Mouse (Mus musculus) embryo, embryonic 11.5 days (tissue): ENCODE measurements at regions not wholly inside any gene's neighbourhood (a gene's known extent, or its start where the extent isn't known, plus 50 kb on each side); places are given as distances from the start of the nearest gene placed in this dataset.

Experiments
- DNase-seq: peaks from one replicate; pipeline ENCODE4 v3.0.0-alpha.2; 2012; ENCODE audit warnings: low read depth, low spot score

DNA sequence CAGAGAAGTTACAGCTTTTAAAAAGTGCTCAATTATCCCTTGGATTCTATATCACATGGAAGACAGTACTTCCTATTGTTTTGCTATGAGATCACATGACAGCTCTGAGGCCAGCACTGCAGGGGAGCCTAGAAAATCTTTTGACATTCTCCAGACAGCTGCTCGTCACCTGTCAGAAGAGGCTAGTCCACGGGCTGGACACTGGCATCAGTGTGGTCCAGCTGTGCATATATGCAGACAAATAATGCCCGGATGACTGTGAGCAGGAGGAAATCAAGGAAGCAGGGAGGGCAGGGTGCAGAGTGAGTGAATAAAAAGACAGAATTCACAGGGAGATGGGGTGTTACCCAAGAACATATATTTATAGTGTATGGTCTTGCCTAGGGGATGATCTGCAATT is 270.4 kb downstream of the Rnf144a start:
- no peak for DNase-seq

DNA sequence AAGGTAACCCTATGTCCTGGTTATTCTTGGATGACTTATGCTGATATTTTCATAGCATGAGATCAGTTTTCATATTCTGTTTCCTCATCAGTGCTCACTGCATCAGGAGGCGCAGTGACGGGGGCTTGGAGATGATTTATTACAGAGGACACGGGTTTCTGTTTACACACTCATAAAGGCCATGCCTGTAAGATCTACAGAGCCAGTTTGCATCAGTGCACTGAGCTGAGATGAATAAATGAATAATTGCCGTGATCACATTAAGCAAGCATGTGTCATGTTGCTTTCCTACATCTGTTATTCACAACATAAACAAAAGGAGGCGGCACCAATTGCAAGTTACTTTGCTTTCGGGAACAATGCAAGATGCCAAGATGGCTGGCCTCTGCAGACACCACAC is 271.6 kb downstream of the Rnf144a start:
- DNase-seq = no peak

- no peak for DNase-seq
Measured at GRCm38 (mm10) chr12:26130811-26131210, 284.2 kb downstream of the Rnf144a start.

DNA sequence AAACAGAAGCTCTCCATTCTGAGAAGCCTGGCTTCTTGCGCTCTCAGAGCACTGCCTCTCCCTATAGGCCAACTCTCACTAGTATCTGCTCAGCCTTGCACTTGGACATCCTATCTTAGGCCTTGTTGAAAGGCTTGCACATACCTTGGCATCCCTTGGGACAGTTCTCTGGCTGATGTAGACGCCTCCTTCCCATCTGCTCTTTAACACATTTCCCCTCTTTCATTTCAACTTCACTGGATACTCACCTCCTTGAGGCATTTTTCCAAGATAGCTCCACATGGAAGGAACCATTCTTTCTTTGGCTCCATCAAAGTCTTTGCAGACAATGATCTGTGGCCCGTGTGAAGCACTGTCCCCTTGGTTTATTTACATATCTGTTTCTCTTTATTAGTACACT is 285.0 kb downstream of the Rnf144a start:
- DNase-seq = no peak

- DNase-seq = no peak
Measured at GRCm38 (mm10) chr12:26129511-26129910, 285.5 kb downstream of the Rnf144a start.

GRCm38 (mm10) chr12:26128851-26129250 is 286.2 kb downstream of the Rnf144a start:
- DNase-seq = no peak

GRCm38 (mm10) chr12:26126260-26126659 is 288.8 kb downstream of the Rnf144a start:
- no peak for DNase-seq

GRCm38 (mm10) chr12:26124211-26124610 is 290.8 kb downstream of the Rnf144a start:
- DNase-seq = no peak

DNA sequence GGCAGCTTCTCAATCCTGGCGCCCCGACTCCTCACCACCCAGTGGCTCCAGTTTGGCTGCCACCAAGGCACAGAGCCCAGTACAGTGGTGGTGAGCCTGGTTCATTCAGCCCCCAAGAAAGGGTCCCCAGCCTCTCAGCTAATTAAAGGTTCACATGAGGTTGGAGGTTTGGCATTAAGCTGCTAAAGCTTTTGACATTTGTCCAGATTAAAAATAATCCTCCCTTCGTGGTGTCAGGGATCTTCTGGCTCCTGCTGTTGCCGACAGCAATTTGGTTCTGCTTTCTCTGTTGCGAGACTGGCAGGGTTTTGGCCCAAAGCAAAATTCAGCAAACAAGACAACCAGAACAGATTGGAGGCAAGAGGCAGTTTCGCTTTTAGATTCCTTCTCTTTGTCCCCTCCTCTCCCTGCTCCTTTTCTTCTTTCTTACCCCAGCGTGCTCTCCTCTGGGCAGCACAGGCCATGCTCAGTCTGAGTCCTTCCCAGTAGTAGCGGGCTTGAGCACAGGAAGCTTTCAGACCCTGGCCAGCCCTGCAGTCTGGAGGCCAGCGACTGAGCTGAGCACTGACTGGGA is 299.6 kb downstream of the Rnf144a start:
- no peak for DNase-seq

DNA sequence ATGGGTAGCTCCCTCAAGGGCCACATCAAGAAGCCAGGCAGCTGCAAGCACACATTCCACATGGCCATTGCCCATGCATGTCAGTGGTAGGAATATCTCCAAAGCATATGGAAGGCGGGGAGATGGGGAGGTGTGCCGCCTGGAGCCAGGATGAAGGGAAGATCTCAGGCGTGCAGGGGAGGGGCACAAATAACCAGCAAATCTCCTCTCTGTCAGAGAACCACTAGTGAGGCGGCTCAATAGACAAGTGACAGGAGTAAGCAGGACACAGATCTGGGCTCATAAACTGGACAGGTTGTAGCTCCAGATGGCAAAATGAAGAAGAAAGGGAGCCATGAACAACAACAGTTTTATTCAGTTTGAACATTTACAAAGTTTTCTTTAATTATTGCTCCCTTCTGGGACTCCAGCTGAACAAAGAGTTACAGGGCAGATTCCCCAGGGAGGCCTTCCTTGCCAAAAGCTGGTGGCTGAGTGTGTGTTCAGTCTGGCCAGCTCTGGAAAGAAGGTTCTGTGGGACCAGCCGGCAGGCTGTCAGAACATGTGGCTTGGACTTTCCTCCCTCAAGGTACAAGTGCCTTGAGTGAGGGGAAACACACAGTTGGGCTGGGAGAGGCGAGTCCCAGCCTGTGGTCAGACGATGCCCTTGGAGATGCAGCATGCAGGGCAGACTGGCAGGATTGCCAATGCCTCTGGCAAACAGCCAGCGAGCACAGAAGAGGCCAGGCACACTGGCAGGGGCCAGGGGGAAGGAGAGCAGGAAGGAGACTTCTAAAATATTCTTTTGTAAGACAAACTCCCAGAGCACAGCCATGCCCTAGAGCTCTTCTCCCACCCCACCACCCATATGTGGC is 302.7 kb downstream of the Rnf144a start:
- no peak for DNase-seq

DNA sequence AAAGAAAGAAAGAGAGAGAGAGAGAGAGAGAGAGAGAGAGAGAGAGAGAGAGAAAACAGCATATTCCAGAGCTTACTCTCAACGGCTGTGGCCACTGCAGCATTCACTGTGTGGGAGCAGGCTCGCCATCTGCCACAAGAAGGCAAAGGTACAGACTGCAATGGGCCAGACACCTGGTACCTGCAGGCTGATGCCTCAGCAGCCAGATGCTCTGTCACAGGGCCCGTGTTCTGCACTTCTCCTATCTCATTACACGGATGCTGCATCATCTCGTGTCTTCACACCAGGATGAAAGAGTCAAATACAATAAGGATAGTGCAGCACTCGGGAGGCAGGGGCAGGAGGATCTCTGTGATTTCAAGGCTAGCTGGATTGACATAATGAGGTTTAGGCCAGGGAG is 305.2 kb downstream of the Rnf144a start:
- DNase-seq = no peak

DNA sequence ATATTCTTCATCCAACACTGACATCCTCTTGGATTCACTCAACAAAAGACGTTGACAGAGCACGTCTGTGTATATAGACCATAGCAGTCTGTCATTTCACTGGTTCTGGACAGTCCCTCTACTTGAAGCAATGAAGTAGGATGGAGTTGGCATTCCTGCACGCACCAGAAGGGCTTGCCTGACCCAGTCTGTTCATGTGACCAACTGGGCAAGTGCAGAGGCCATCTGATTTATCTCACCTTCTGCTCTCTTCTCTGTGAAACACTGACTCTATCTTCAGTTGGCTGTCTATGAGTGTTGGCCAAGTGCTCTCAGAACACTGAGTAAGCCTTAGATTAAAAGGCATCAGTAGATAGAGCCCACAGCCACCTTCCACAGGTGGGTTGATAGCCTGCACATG is 310.7 kb downstream of the Rnf144a start:
- no peak for DNase-seq

DNA sequence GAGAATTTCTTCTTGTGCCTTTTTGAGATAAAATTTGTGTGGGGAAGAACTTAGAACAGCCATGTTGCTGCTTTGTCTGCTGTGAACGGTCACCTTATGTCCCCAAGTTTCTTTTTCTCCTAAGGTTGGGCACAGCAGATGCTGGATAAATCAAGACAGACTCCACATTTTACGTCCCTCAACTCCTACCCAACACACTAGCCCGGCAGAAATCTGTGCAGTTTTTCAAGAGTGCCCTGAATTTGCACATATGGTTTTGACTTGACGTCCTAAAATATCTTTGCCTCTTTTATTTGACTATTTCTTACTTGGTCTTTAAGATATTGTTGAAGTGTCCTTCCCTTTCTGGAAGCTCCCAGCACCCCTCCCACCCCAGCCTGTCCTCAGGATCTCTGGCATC is 312.7 kb downstream of the Rnf144a start:
- DNase-seq = no peak

GRCm38 (mm10) chr12:26100140-26100539 is 314.9 kb downstream of the Rnf144a start:
- DNase-seq = no peak

DNA sequence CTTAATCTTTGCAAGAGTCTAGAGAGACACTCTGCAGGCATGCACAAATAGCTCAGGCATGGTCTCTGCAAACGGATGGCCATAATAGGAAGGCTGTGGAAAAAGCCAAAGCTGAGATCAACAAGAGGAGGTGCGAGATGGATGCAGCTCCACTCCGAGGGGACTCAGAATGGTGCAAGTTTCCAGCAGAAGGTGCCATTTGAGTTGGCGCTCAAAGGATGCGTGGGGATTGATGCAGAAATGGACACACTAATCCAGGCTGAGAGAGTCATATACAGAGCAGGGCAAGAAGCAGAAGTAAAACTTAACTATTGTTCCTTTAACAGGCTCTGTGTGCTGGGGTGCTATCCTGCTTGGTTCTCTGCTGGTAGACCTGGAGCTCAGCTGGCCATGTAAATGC is 315.9 kb downstream of the Rnf144a start:
- DNase-seq = no peak

DNA sequence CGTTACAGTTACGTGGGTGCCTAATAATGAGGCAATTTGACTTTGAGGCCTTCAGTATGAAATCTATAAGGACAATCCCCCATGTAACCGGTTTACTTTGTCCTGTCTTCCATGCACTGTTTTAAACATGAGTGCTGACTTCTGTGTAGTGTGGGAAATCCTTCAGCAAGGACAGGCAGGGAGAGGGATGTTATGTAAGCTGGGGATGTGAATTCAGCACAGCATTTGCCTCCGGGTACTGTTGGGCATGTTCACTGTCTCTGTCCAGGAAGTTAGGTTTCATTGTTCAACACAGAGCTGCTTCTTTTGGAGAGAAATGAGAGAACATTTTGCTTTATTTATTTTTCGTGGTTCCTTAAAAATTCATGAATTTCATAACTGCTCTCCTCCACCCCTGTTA is 322.7 kb downstream of the Rnf144a start:
- no peak for DNase-seq

DNA sequence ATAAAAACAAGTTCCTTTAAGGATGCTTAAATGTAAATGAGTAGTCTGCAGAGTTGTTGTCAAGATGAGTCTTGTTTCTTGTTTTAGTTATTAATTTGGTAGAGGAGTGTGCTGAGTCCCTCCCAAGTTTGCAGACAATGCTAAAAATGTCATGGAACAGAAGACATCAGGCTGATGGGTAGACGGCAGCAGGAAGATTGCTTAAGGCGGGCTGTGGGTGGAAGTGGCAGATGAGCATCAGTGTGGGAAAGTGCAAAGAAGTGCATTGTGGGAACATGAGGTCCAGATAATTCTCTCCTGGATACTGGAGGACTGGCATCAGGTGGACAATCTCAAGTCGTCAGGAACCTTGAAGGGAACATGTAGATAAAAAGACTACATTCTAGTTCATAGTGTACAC is 323.2 kb downstream of the Rnf144a start:
- DNase-seq = no peak

DNA sequence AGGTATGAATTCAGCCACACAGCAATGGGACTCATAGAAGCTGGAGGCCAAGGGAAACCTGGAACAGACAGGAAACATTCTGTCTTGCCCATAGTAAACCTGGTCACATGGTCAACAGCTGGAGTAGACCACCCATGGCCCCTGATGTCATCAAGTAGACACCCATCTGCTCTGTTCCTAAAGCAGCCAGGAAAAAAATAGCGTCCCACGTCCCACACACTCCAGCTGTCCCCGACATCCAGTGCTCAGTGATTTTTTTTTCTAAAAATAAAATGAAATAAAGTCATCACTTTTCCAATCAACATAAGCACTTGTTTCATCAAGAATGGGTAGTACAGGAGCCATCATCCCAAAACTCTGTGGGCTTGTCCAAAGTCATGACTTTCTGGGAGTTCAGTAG is 326.7 kb downstream of the Rnf144a start:
- DNase-seq = no peak

- no peak for DNase-seq
Measured at GRCm38 (mm10) chr12:26086923-26087322, 328.1 kb downstream of the Rnf144a start.

- DNase-seq = no peak
Measured at GRCm38 (mm10) chr12:26086414-26086813, 328.6 kb downstream of the Rnf144a start.

DNA sequence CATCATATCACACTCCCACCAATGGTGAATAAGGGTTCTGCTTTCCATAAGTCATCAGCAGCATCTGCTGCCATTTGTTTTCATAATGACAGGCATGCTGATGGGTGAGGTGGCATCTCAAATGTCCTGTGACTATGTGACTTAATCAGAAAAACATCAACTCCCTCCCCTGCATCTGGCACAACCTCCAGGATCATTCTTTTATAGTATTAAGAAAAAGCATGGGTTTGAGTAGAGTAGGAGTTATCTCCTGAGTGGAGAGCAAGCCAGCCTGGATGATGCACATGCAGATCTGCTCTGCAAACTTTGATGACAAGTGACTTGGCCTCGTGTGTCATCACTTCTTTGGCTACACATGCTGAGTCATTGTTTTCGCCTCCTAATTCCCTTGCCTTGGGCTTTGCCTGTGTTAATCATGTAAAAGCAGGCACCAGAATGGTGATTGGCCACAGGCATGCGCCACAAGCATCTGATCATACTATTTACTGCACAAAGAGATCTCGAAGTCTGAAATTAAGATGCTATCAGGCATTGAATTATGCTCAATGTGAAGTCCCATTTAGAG is 335.9 kb downstream of the Rnf144a start:
- DNase-seq = no peak

DNA sequence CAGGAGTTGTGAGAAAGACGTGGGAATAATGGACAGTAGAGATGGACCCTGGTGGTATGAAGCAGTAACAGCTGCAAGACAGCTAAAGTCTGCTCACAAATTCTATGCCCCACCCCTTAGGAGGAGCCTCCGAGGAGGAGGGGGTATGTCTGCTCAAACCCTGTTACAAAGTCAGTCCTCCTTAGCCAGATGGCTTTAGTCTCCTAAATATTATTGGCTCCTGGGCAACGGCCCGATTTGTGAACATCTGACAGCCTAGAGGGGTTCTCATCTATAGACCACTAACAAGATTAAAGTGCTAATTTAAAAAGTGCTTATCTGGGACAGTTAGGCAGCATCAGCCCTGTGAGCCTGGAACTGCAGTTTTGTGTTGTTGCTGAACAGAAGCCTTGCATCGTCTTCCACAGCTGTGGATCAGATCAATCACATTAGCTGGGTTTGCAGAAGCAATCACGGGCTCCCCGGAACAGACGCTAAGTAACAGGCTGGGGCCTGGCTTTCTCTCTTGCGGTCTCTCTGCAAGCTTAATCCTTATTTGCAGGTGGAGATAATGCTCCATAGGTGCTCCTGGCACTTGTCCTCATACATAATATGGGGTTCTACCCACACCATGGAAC is 339.3 kb downstream of the Rnf144a start:
- DNase-seq = no peak

- no peak for DNase-seq
Measured at GRCm38 (mm10) chr12:26072180-26072579, 342.9 kb downstream of the Rnf144a start.
